Mouse (Mus musculus) hindbrain, embryonic 14.5 days (tissue): ENCODE measurements around the gene Cercam. TPM values are rescaled to one million over a fixed set of nuclear protein-coding genes. Genes with fewer than 3 reads are reported as not detected.

Experiments used
- ATAC-seq: fragments of 200-750 bp; cut with Nextera tagmentation; 2 replicates; pipeline ENCODE4 v1.8.0; 2017; ENCODE audit warnings: moderate number of reproducible peaks, mild to moderate bottlenecking, moderate TSS enrichment, moderate library complexity; ENCODE audit not compliant: low FRiP score
- DNase-seq: peaks from one replicate; pipeline ENCODE4 v3.0.0-alpha.2; 2015; ENCODE audit warnings: low spot score
- H3K27ac ChIP-seq: fragments of 300-500 bp; sonication (generic); 2 replicates; pipeline ENCODE4 v1.5.1; 2014; ENCODE audit warnings: mild to moderate bottlenecking, moderate library complexity
- H3K27me3 ChIP-seq: fragments of 300-500 bp; sonication (generic); 2 replicates; pipeline ENCODE4 v1.6.1; 2014; ENCODE audit warnings: mild to moderate bottlenecking, low read length, mixed read lengths; ENCODE audit not compliant: control insufficient read depth, insufficient read depth
- H3K36me3 ChIP-seq: fragments of 300-500 bp; sonication (generic); replicated peaks from 2 replicates; pipeline ENCODE4 v1.6.1; 2014; ENCODE audit not compliant: control insufficient read depth, insufficient read depth
- H3K4me1 ChIP-seq: fragments of 300-500 bp; sonication (generic); replicated peaks from 2 replicates; pipeline ENCODE4 v1.6.1; 2014; ENCODE audit warnings: antibody characterized with exemption, low read length, mixed read lengths; ENCODE audit not compliant: control insufficient read depth, insufficient read depth
- H3K4me2 ChIP-seq: fragments of 300-500 bp; sonication (generic); replicated peaks from 2 replicates; pipeline ENCODE4 v1.6.1; 2014; ENCODE audit warnings: mild to moderate bottlenecking, moderate library complexity
- H3K4me3 ChIP-seq: fragments of 300-500 bp; sonication (generic); replicated peaks from 2 replicates; pipeline ENCODE4 v1.5.1; 2014; ENCODE audit warnings: mild to moderate bottlenecking, low read length
- H3K9ac ChIP-seq: fragments of 300-500 bp; sonication (generic); 2 replicates; pipeline ENCODE4 v1.6.1; 2014
- H3K9me3 ChIP-seq: fragments of 300-500 bp; sonication (generic); 2 replicates; pipeline ENCODE4 v1.6.1; 2016; ENCODE audit warnings: low read length; ENCODE audit not compliant: control insufficient read depth
- WGBS: fragments of 180-500 bp; shearing (Covaris S2); extraction: QIAGEN DNeasy Blood & Tissue Kit; methylation state at CpG from one replicate; pipeline ENCODE4 v1.1.7; 2014; 5-methylcytosine and 5-hydroxymethylcytosine counted together
- polyA plus RNA-seq: library from polyadenylated mRNA; unstranded; fragments of >200 nt; fragmentation: Nextera tagmentation; extraction: Ambion mirVana; gene quantifications from 2 replicates; pipeline ENCODE4 v1.2.1, GENCODE M21; 2014

Cercam gene
- polyA plus RNA-seq, 1 experiment from 2014 or later = 19.1 TPM

DNA sequence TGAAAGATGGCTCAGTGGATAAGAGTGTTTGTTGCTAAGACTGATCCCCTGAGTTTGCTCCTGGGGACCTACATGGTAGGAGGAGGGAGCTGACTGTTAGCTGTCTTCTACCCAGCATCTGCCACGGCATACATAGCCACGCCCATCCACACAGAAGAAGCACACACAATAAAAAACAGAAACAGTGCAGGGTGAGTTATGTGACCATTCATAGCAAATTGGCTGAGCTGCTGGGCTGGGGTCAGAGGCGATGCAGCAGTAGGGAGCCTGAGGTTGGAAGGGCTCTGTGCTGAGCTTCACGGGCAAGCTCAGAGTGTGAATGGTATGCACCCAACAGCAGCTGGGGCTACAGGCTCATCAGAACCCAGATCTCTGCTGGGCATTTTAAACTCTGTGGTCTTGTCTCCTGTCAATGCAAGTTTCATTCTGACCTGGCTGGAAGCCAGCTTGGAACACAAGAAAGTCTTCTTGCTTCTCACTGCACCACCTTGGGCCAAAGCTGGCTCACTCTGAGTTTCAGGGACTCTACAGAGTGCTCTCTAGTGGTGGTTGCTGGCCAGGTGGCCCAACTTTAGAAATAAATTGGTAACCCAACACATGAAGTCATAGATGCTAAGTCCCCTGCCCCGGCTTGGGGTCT, 19.0 kb upstream of the Cercam start:
- no peak overlapping the region for H3K27ac ChIP-seq
- no peak for ATAC-seq
- 29% methylated on average over 5 of the region's 5 CpGs for WGBS
- H3K4me2 ChIP-seq = no peak overlapping the region
- H3K36me3 ChIP-seq = no peaks in the 10 kb centered on the region
- no peak overlapping the region for H3K9ac ChIP-seq
- peaks cover 26% of the 10 kb centered on the region; the same call in 1 of the 2 replicates for H3K4me1 ChIP-seq
- H3K9me3 ChIP-seq = no peaks in the 10 kb centered on the region
- no peak for DNase-seq
- no peak overlapping the region for H3K4me3 ChIP-seq
- no peaks in the 10 kb centered on the region for H3K27me3 ChIP-seq

DNA sequence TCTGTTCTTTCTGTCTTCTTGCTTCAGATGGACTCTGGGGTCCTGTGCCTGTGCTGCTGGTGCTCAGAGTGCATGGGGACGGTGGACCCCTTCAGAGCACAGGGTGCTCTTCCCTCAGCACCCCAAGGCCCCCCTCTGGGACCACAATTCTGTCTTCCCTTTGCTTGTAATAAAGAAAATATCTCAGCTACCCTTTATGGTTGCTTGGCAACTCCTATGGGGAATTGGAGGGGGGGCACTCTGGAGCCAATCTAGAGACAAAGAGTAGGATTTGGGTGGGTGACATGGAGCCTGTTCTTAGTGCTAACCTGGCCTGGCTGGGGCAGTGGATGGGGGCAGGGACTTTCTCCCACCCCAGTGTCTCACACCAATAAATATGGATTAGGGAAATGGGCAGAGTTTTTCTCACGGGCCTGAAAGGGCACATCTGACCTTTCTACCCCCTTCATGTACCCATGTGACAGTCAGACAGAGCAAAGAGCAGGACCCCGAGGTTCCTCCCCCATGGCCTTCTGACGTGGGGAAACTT, 15.9 kb upstream of the Cercam start:
- 9% methylated on average over 4 of the region's 4 CpGs for WGBS
- no peak overlapping the region for H3K27ac ChIP-seq
- peaks cover 33% of the 10 kb centered on the region for H3K4me1 ChIP-seq
- DNase-seq (no peak), ATAC-seq (no peak)
- no peak overlapping the region for H3K4me3 ChIP-seq
- H3K36me3 ChIP-seq = no peaks in the 10 kb centered on the region
- H3K9ac ChIP-seq = no peak overlapping the region
- H3K27me3 ChIP-seq = no peaks in the 10 kb centered on the region
- H3K9me3 ChIP-seq = no peaks in the 10 kb centered on the region
- no peak overlapping the region for H3K4me2 ChIP-seq

GRCm38 (mm10) chr2:29853736-29854135, 15.2 kb upstream of the Cercam start:
- WGBS = 34% methylated on average over 5 of the region's 5 CpGs
- H3K9ac ChIP-seq = no peak overlapping the region
- no peak overlapping the region for H3K4me2 ChIP-seq
- peaks cover 33% of the 10 kb centered on the region for H3K4me1 ChIP-seq
- no peak overlapping the region for H3K27ac ChIP-seq
- H3K27me3 ChIP-seq = no peaks in the 10 kb centered on the region
- no peak overlapping the region for H3K4me3 ChIP-seq
- no peaks in the 10 kb centered on the region for H3K9me3 ChIP-seq
- DNase-seq (no peak), ATAC-seq (no peak)
- H3K36me3 ChIP-seq = no peaks in the 10 kb centered on the region

DNA sequence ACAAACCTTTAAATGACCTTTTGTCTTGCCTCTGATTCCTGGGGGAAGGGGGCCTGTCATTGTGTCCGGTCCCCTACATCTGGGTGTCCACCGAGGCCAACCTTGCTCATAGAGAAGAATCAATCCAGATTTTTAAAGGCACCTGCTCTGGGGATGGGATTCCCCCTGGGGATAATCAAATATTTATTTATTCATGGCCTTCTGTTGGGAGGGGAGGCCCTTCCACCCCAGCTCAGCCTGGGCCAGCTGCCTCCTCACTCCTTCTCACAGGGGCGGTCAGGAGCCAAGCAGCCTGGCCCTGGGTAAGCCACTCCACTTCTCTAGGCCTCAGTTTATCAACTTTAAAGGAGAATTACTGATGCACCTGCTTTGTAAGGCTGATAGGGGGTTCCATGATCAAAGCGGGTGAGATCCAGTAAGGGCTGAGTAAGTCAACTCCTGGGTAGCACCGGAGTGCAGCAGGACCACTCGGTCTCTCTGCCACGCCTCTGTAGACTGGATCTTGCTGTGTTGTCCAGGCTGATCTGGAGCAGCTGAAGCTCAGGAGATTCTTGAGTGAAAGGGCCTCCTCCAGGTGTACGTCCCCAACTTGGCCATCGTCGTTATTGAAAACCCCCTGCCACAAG, 13.3 kb upstream of the Cercam start:
- Histone ChIP-seq H3K4me3 (no peak overlapping the region), H3K27ac (no peak overlapping the region), H3K4me2 (no peak overlapping the region), H3K9me3 (no peaks in the 10 kb centered on the region), H3K4me1 (peaks cover 21% of the 10 kb centered on the region), H3K36me3 (no peaks in the 10 kb centered on the region), H3K27me3 (no peaks in the 10 kb centered on the region), H3K9ac (peak overlapping the region; percentile 40; the same call in 1 of the 2 replicates)
- 28% methylated on average over 10 of the region's 10 CpGs for WGBS
- DNase-seq (no peak), ATAC-seq (no peak)

DNA sequence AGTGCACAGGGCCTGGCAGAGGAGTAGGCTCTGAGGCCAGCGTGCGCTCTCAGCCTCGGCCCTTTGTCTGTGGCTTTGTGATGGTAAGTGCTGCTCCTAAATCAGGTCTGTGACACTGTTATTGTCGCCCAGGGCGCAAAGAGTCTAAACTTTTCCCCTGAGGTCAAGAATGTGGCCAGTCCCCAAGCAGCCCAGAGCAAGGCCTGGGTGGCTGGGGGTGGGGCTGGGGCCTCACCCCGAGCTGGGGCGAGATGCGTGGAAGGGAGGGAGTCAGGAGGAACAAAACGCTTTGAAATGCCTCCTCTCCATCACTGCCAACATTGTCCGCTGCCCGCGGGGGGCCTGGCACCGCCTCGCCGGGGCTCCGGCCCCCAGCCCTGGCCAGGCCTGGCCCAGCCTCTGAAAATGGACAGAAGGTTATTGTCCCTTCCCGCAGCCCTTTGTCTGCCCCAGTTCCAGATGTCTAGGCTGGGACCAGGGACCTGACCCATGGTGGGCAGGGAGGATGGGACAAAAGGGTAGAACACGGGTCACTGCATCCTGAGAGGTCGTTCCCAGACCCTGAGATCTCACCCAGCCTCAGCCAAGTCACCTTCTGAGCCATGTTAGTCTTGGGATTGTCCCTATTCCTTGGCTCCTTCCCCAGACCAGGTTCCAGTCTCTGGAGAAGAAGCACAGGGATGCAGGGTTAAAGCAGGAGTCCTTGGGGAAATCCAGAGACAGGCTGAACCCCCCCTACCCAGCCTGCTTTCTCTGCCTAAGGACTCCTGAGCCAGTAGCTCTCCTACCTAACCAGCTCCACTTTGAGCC, 12.3 kb upstream of the Cercam start:
- Histone ChIP-seq H3K9ac (peak overlapping the region; percentile 40), H3K27me3 (no peaks in the 10 kb centered on the region), H3K4me3 (no peak overlapping the region), H3K27ac (no peak overlapping the region), H3K4me2 (no peak overlapping the region), H3K9me3 (no peaks in the 10 kb centered on the region), H3K36me3 (no peaks in the 10 kb centered on the region), H3K4me1 (peaks cover 21% of the 10 kb centered on the region)
- DNase-seq (no peak), ATAC-seq (no peak)
- 4% methylated on average over 19 of the region's 19 CpGs for WGBS

- Histone ChIP-seq H3K4me1 (peaks cover 21% of the 10 kb centered on the region), H3K27me3 (no peaks in the 10 kb centered on the region), H3K4me3 (no peak overlapping the region), H3K27ac (no peak overlapping the region), H3K9me3 (no peaks in the 10 kb centered on the region), H3K4me2 (no peak overlapping the region), H3K36me3 (no peaks in the 10 kb centered on the region), H3K9ac (0 out of 2 replicates have a peak overlapping the region, but pooled peaks have one; percentile 40)
- ATAC-seq (no peak), DNase-seq (no peak)
- WGBS = 14% methylated on average over 2 of the region's 2 CpGs
These were observed 11.6 kb upstream of the Cercam start for GRCm38 (mm10) chr2:29857341-29857740.

GRCm38 (mm10) chr2:29857967-29858366, 11.0 kb upstream of the Cercam start:
- WGBS = 60% methylated on average over 5 of the region's 5 CpGs
- Histone ChIP-seq H3K9me3 (no peaks in the 10 kb centered on the region), H3K4me3 (no peak overlapping the region), H3K27ac (no peak overlapping the region), H3K36me3 (no peaks in the 10 kb centered on the region), H3K9ac (no peak overlapping the region), H3K27me3 (no peaks in the 10 kb centered on the region), H3K4me2 (no peak overlapping the region), H3K4me1 (peaks cover 18% of the 10 kb centered on the region)
- ATAC-seq = no peak
- no peak for DNase-seq

GRCm38 (mm10) chr2:29858748-29859473, 10.1 kb upstream of the Cercam start:
- no peaks in the 10 kb centered on the region for H3K27me3 ChIP-seq
- no peak overlapping the region for H3K9ac ChIP-seq
- WGBS = 8% methylated on average over 5 of the region's 5 CpGs
- DNase-seq = peak; percentile 64
- H3K9me3 ChIP-seq = no peaks in the 10 kb centered on the region
- no peaks in the 10 kb centered on the region for H3K36me3 ChIP-seq
- H3K4me2 ChIP-seq = no peak overlapping the region
- ATAC-seq = no peak
- peaks cover 17% of the 10 kb centered on the region for H3K4me1 ChIP-seq
- no peak overlapping the region for H3K27ac ChIP-seq
- H3K4me3 ChIP-seq = no peak overlapping the region

GRCm38 (mm10) chr2:29865125-29865524, 3.8 kb upstream of the Cercam start:
- H3K9ac ChIP-seq = no peak overlapping the region
- H3K36me3 ChIP-seq = no peaks in the 10 kb centered on the region
- no peak overlapping the region for H3K4me3 ChIP-seq
- H3K9me3 ChIP-seq = no peaks in the 10 kb centered on the region
- H3K4me1 ChIP-seq = peaks cover 12% of the 10 kb centered on the region; the same call in 1 of the 2 replicates
- no peak for DNase-seq
- no peaks in the 10 kb centered on the region for H3K27me3 ChIP-seq
- ATAC-seq = no peak
- WGBS = 81% methylated on average over 4 of the region's 4 CpGs
- no peak overlapping the region for H3K4me2 ChIP-seq
- H3K27ac ChIP-seq = no peak overlapping the region
